Mouse (Mus musculus) CH12.LX (cell line): ENCODE data around the gene Fxyd3. TPM values are rescaled to one million over a fixed set of nuclear protein-coding genes. Genes with fewer than 3 reads are reported as not detected.

ENCODE experiments used
- DNase-seq: peaks from one replicate; pipeline ENCODE4 v3.0.0-alpha.2; 2013; ENCODE audit errors: extremely low read depth
- H3K27ac ChIP-seq: 2 replicates; pipeline ENCODE4 v1.5.1; 2012; ENCODE audit warnings: low read depth, mild to moderate bottlenecking, control low read depth, moderate library complexity; ENCODE audit not compliant: insufficient read depth
- H3K27me3 ChIP-seq: replicated peaks from 2 replicates; pipeline ENCODE3; 2012; ENCODE audit warnings: inconsistent platforms
- H3K36me3 ChIP-seq, 2 experiments: replicated peaks in 1 of 2; 2 replicates each; pipeline versions ENCODE3 to v1.6.1; 2012; ENCODE audit warnings: inconsistent platforms in 1 of 2, low read length in 1 of 2, mild to moderate bottlenecking in 1 of 2, mixed read lengths in 1 of 2, moderate library complexity in 1 of 2; ENCODE audit not compliant: control insufficient read depth in 1 of 2, insufficient read depth in 1 of 2
- H3K4me1 ChIP-seq, 2 experiments: 2 replicates each; pipeline ENCODE4 v1.6.1; 2012; ENCODE audit warnings: inconsistent platforms in 1 of 2, moderate library complexity in 1 of 2; ENCODE audit not compliant: insufficient read depth in 2 of 2, control insufficient read depth in 1 of 2
- H3K4me2 ChIP-seq: 2 replicates; pipeline ENCODE4 v1.6.1; 2012; ENCODE audit warnings: low read depth, mild to moderate bottlenecking, control low read depth; ENCODE audit not compliant: poor library complexity, insufficient read depth, severe bottlenecking
- H3K4me3 ChIP-seq, 3 experiments: fragments of 150-350 bp in 1 of 3; sonication (generic) in 1 of 3; replicated peaks in 1 of 3; 2 replicates each; pipeline versions ENCODE3 to v1.5.1; 2011 to 2012; ENCODE audit warnings: low read depth in 2 of 3, low read length in 2 of 3, mild to moderate bottlenecking in 2 of 3, moderate library complexity in 2 of 3, control low read depth in 1 of 3, improper control_type of control experiment in 1 of 3, inconsistent platforms in 1 of 3, mixed read lengths in 1 of 3; ENCODE audit not compliant: poor library complexity in 1 of 3
- H3K79me2 ChIP-seq: replicated peaks from 2 replicates; pipeline ENCODE4 v1.6.1; 2012; ENCODE audit warnings: mild to moderate bottlenecking, moderate library complexity; ENCODE audit not compliant: control insufficient read depth, poor library complexity, insufficient read depth, severe bottlenecking; ENCODE audit errors: extremely low read depth
- H3K9ac ChIP-seq: 2 replicates; pipeline ENCODE4 v1.6.1; 2012; ENCODE audit warnings: low read depth, mild to moderate bottlenecking, control low read depth, moderate library complexity; ENCODE audit not compliant: insufficient read depth
- H3K9me3 ChIP-seq: replicated peaks from 2 replicates; pipeline ENCODE3; 2012; ENCODE audit warnings: low read length, inconsistent platforms, mixed read lengths
- CHD1 ChIP-seq: IDR thresholded peaks from 2 replicates; pipeline ENCODE4 v1.6.1; 2012; ENCODE audit warnings: low read depth, low read length, improper control_type of control experiment, inconsistent platforms
- CHD2 ChIP-seq: IDR thresholded peaks from 2 replicates; pipeline ENCODE4 v1.6.1; 2011; ENCODE audit warnings: low read length, improper control_type of control experiment
- CTCF ChIP-seq, 2 experiments: IDR thresholded peaks in 1 of 2; conservative IDR thresholded peaks in 1 of 2; 2 replicates each; pipeline ENCODE4 v1.5.1; 2011 to 2012; ENCODE audit warnings: low read depth in 2 of 2, low read length in 2 of 2, improper control_type of control experiment in 1 of 2, inconsistent platforms in 1 of 2, mild to moderate bottlenecking in 1 of 2, moderate library complexity in 1 of 2
- ELF1 ChIP-seq: IDR thresholded peaks from 2 replicates; pipeline ENCODE4 v1.6.1; 2014; ENCODE audit warnings: low read depth, mild to moderate bottlenecking, inconsistent platforms, low read length, improper control_type of control experiment
- EP300 ChIP-seq: IDR thresholded peaks from 2 replicates; pipeline ENCODE4 v1.6.1; 2011; ENCODE audit warnings: low read length, improper control_type of control experiment
- GABPA ChIP-seq: IDR thresholded peaks from 2 replicates; pipeline ENCODE4 v1.6.1; 2012; ENCODE audit warnings: low read depth, low read length, improper control_type of control experiment, inconsistent platforms; ENCODE audit not compliant: insufficient replicate concordance
- HCFC1 ChIP-seq: IDR thresholded peaks from 2 replicates; pipeline ENCODE4 v1.6.1; 2012; ENCODE audit warnings: low read depth, mild to moderate bottlenecking, inconsistent platforms, low read length, improper control_type of control experiment
- IRF4 ChIP-seq: IDR thresholded peaks from 2 replicates; pipeline ENCODE4 v1.6.1; 2014; ENCODE audit warnings: low read depth, mild to moderate bottlenecking, inconsistent platforms, low read length, improper control_type of control experiment
- JUN ChIP-seq: IDR thresholded peaks from 2 replicates; pipeline ENCODE4 v1.6.1; 2011; ENCODE audit warnings: low read depth, mild to moderate bottlenecking, low read length, improper control_type of control experiment, moderate library complexity; ENCODE audit not compliant: insufficient read depth
- JUND ChIP-seq: conservative IDR thresholded peaks from 2 replicates; pipeline ENCODE4 v1.6.1; 2011; ENCODE audit warnings: low read depth, low read length, improper control_type of control experiment
- KAT2A ChIP-seq: IDR thresholded peaks from 2 replicates; pipeline ENCODE4 v1.6.1; 2012; ENCODE audit warnings: low read length, improper control_type of control experiment, inconsistent platforms; ENCODE audit not compliant: insufficient replicate concordance
- MAFK ChIP-seq: IDR thresholded peaks from 2 replicates; pipeline ENCODE4 v1.6.1; 2011; ENCODE audit warnings: low read length, improper control_type of control experiment; ENCODE audit not compliant: insufficient replicate concordance
- MAZ ChIP-seq: IDR thresholded peaks from 2 replicates; pipeline ENCODE4 v1.6.1; 2012; ENCODE audit warnings: low read depth, mild to moderate bottlenecking, inconsistent platforms, low read length, improper control_type of control experiment, moderate library complexity
- MEF2A ChIP-seq: IDR thresholded peaks from 2 replicates; pipeline ENCODE4 v1.6.1; 2014; ENCODE audit warnings: low read depth, mild to moderate bottlenecking, inconsistent platforms, low read length, improper control_type of control experiment, borderline replicate concordance
- MXI1 ChIP-seq: IDR thresholded peaks from 2 replicates; pipeline ENCODE4 v1.6.1; 2011; ENCODE audit warnings: mild to moderate bottlenecking, low read depth, low read length, improper control_type of control experiment
- NELFE ChIP-seq: IDR thresholded peaks from 2 replicates; pipeline ENCODE4 v1.6.1; 2011; ENCODE audit warnings: low read depth, low read length, improper control_type of control experiment
- NRF1 ChIP-seq: IDR thresholded peaks from 2 replicates; pipeline ENCODE4 v1.6.1; 2014; ENCODE audit warnings: low read depth, mild to moderate bottlenecking, inconsistent platforms, low read length, improper control_type of control experiment, moderate library complexity
- PAX5 ChIP-seq: IDR thresholded peaks from 2 replicates; pipeline ENCODE4 v1.6.1; 2012; ENCODE audit warnings: low read length, inconsistent platforms, mixed read lengths
- POLR2A ChIP-seq: IDR thresholded peaks from 2 replicates; pipeline ENCODE4 v1.6.1; 2011; ENCODE audit warnings: low read depth, mild to moderate bottlenecking, improper control_type of control experiment, low read length
- RAD21 ChIP-seq: IDR thresholded peaks from 2 replicates; pipeline ENCODE4 v1.6.1; 2011; ENCODE audit warnings: low read depth, mild to moderate bottlenecking, low read length, improper control_type of control experiment, moderate library complexity
- SIN3A ChIP-seq: IDR thresholded peaks from 2 replicates; pipeline ENCODE4 v1.6.1; 2012; ENCODE audit warnings: low read length, improper control_type of control experiment, inconsistent platforms
- SMC3 ChIP-seq: IDR thresholded peaks from 2 replicates; pipeline ENCODE4 v1.6.1; 2011; ENCODE audit warnings: low read depth, low read length, improper control_type of control experiment
- USF1 ChIP-seq: IDR thresholded peaks from 2 replicates; pipeline ENCODE4 v1.6.1; 2014; ENCODE audit warnings: low read depth, mild to moderate bottlenecking, inconsistent platforms, low read length, improper control_type of control experiment
- ZC3H11A ChIP-seq: IDR thresholded peaks from 2 replicates; pipeline ENCODE4 v1.6.1; 2012; ENCODE audit warnings: low read depth, mild to moderate bottlenecking, inconsistent platforms, low read length, improper control_type of control experiment
- ZKSCAN1 ChIP-seq: IDR thresholded peaks from 2 replicates; pipeline ENCODE4 v1.6.1; 2012; ENCODE audit warnings: low read depth, inconsistent platforms, low read length, improper control_type of control experiment, borderline replicate concordance
- dilution Hi-C: fragments of 300-500 bp; cut with MboI; formaldehyde crosslinking; loops from 2 replicates; pipeline ENCODE4 v1.14.3; 2020; ENCODE audit warnings: low sequenced_read_pairs; ENCODE audit not compliant: extremely low pct_unique_long_range_greater_than_20kb, extremely low pct_ligation_motif_present
- in situ Hi-C: fragments of 300-500 bp; cut with MboI; formaldehyde crosslinking; loops from 3 replicates; pipeline ENCODE4 v1.14.3; 2019; ENCODE audit warnings: low sequenced_read_pairs, low pct_ligation_motif_present, low pct_unique_long_range_greater_than_20kb, mixed read lengths
- polyA plus RNA-seq: library from polyadenylated mRNA; unstranded; fragments of >175 nt; gene quantifications from 2 replicates; pipeline ENCODE4 v1.2.1, GENCODE M21; 2012; ENCODE audit warnings: low read depth; ENCODE audit not compliant: insufficient read length
- total RNA-seq, 2 experiments: library from RNA; depleted of rRNA; stranded (reverse); fragments of 300-350 nt in 1 of 2; fragments of >200 nt in 1 of 2; gene quantifications; 2 replicates each; pipeline ENCODE4 v1.2.3; 2012 to 2014

Fxyd3 gene
- total and polyA plus RNA-seq, 3 experiments: not detected

- dilution Hi-C loops (no loop called here), in situ Hi-C loops (no loop called here)
- no peak overlapping the region for H3K27ac ChIP-seq
- H3K79me2 ChIP-seq: no peaks in the 10 kb centered on the region
- no peak overlapping the region for H3K4me3 ChIP-seq
- H3K4me1 ChIP-seq: peaks cover 32 to 51% of the 10 kb centered on the region in 2 experiments
- no peak overlapping the region for H3K4me2 ChIP-seq
- no peaks in the 10 kb centered on the region for H3K9me3 ChIP-seq
- H3K36me3 ChIP-seq: no peaks in the 10 kb centered on the region
- no peak overlapping the region for H3K9ac ChIP-seq
- DNase-seq: no peak
- TF ChIP-seq ELF1 (no peak), SIN3A (no peak), POLR2A (no peak), NRF1 (no peak), NELFE (no peak), HCFC1 (no peak), USF1 (no peak), CTCF (conservative IDR thresholded peaks at IDR 0.05 in 1 of 2, IDR thresholded peaks at IDR 0.05 in 1 of 2; ENCODE audit: low read depth in 2 of 2, low read length in 2 of 2) (no peak), JUN (no peak), ZKSCAN1 (no peak), PAX5 (no peak)
- no peaks in the 10 kb centered on the region for H3K27me3 ChIP-seq
These were observed 39.1 kb upstream of the Fxyd3 start for GRCm38 (mm10) chr7:31115587-31116043.

DNA sequence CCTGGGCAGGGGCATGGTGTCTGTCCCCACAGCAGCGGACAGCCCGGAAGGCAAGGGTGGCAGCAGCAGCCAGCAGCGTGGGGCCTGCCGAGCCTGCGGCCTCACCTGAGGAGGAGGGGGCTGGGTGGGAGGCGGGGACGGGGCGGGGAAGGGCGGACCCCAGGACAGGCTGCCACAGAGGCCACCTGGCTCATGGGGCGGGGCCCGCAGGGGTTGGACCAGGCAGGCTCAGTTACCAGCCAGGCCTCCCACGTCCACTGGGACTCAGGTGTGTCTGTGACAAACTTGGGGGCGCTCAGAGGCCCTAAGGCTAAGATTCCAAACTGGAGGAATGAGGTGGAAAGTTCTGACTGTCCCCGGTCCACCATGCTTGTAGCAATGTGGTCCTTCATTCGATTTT is 38.7 kb upstream of the Fxyd3 start, which contains the start of gene Hpn:
Gene Hpn (minus strand): TSS at position 109 of the 400 bp plus-strand sequence.
- no peak within 1 kb of the TSS for H3K4me2 ChIP-seq
- no peaks in the 10 kb centered on the region for H3K9me3 ChIP-seq
- no peak within 1 kb of the TSS for H3K4me3 ChIP-seq
- no peaks in the 10 kb centered on the region for H3K27me3 ChIP-seq
- H3K36me3 ChIP-seq: no peaks in the 10 kb centered on the region
- H3K27ac ChIP-seq: no peak within 1 kb of the TSS
- in situ Hi-C loops: no loop called here
- dilution Hi-C loops: no loop called here
- H3K4me1 ChIP-seq: peaks cover 34 to 52% of the 10 kb centered on the region in 2 experiments
- no peak for DNase-seq
- no peaks in the 10 kb centered on the region for H3K79me2 ChIP-seq
- no peak within 1 kb of the TSS for H3K9ac ChIP-seq
- no peak for TF ChIP-seq MXI1
- TF ChIP-seq CHD1: no peak
- TF ChIP-seq MAZ: no peak
- TF ChIP-seq NRF1: no peak
- no peak for TF ChIP-seq IRF4
- no peak for TF ChIP-seq KAT2A
- TF ChIP-seq CTCF (conservative IDR thresholded peaks at IDR 0.05 in 1 of 2, IDR thresholded peaks at IDR 0.05 in 1 of 2; ENCODE audit: low read depth in 2 of 2, low read length in 2 of 2): no peak
- TF ChIP-seq MEF2A: no peak
- no peak for TF ChIP-seq JUND
- no peak for TF ChIP-seq CHD2
- no peak for TF ChIP-seq RAD21
- TF ChIP-seq GABPA: no peak
- TF ChIP-seq ZC3H11A: no peak
- TF ChIP-seq ZKSCAN1: no peak
- no peak for TF ChIP-seq MAFK
- TF ChIP-seq JUN: no peak
- no peak for TF ChIP-seq SMC3
- TF ChIP-seq EP300: no peak
